Mouse (Mus musculus) left cerebral cortex, postnatal 14 days (tissue): ENCODE measurements around the gene Clmn. TPM values are rescaled to one million over a fixed set of nuclear protein-coding genes. Genes with fewer than 3 reads are reported as not detected.

Source experiments
- DNase-seq, 2 experiments: peaks; one replicate each; pipeline ENCODE4 v3.0.0; 2021 to 2022; ENCODE audit warnings: low spot score in 2 of 2, mixed read lengths in 1 of 2
- intact Hi-C: fragments of 180-260 bp; cut with DNase I; formaldehyde crosslinking; loops from one replicate; pipeline ENCODE4 v1.15.1; 2025
- total RNA-seq, 2 experiments: library from RNA; stranded (reverse); gene quantifications; 2 replicates each; pipeline ENCODE4 v1.2.3; 2021

Clmn gene
- total RNA-seq, 2 experiments from 2014 or later, result 27.4 to 28.7 TPM

DNA sequence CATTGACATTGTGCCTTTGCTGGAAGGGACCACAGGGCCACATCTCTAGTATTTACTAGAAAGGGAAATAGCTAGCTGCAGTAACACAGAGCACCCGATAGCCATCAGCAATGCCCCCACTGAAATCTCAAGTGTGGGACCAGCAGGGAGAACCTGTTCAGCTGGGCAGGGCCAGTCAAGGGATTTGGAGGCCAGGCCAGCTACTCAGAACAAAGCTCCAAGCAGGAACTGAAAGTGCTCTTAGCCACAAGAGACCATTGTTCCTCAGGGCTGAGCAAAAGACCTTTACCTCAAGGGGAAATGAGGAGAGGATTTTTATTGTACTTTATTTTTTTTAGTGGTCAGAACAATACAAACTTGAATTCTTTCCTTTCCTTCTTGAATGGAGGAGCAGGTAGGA is 87.3 kb downstream of the Clmn start:
- intact Hi-C loops, result no loop called here
- no peak for DNase-seq

DNA sequence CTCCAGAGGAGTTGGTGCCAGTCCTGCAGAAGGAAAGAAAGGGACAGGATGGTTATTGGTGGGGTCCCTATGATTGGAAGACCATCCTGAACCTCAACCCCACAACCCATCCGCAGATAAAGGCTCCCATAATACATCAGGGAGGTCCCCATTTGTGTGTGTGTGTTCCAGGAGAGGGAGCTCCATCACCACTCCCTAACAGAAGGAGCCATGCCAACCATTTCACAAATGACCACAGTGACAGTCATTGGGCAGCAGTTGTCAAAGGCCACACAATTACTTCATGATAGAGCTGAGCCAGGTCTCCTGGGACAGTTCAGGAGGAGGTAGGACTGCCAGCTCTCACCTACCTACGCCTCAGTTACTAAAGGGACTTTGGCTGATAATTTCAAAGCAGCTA is 92.9 kb downstream of the Clmn start:
- peak in 1 of 2 experiments; percentile 16 for DNase-seq
- intact Hi-C loops, result loop anchor here (5.0 kb wide), 1 partner anchor 165 kb away; no protein-coding TSS in a partner anchor

DNA sequence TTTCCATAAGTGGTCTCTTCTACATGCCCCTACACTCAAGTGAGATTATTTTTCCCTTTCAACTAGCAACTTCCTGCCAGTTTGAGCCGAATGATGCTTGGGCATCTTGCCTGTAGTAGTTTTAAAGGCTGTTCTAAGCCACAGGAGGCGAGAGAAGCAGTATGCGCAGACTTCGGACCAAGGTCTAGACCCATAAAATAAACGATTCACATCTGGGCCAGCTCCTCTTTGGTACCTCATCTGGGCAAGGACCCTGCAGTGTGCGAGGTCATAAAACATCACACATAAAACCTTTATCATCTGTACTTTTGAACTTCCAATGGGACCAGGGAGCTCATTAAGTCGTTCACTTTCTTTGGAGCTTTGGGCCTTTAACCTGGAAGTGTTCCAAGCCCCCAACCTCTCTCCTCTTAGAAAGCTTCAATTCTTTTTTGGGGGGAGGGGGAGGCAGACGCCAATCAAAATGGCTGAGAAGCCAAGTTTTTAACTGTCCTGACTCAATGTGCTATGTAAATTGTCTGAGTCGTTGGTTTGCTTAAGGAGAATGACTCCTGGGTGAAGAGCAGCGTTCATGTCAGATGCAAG is 95.6 kb downstream of the Clmn start:
- intact Hi-C loops, result no loop called here
- no peak for DNase-seq

DNA sequence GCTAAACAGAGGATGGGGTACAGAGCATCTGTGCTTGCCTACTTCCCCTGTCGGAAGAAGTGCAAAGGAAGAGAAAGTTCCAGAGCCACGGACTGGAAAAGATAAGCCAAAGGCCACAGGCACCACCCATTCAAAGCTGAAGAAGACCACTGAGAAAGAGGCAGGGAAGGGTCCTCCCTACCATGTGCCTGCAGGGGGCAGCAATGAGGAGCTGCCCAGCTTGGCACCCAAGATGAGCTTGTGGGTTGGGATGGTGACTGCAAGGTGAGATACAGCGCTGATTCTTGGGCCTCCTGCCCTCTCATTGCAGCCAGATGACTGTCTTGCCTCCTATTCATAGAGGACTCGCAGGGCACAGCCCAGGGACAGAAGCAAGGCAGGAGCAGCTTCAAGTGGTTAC is 97.7 kb downstream of the Clmn start:
- intact Hi-C loops, result no loop called here

DNA sequence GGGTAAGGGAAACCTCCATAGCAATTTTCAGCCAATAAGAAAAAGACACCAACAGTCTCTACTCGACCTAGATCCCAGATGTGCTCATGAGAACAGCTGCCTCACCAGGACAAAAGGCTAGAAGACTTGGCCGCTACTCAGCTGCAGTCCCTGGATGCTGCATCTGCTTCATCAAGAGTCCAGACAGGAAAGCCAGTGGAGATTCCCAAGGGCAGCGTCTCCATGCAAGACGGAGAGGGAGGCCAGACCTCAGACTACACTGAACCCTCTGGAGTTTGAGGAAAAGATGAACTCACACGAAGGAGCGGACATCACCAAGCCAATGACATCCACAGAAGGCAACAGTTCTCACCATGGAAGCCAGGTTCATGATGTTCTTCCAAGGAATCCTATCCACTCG is 99.1 kb downstream of the Clmn start:
- intact Hi-C loops, result no loop called here
- no peak for DNase-seq

More for the DNA sequence above, 97.7 kb downstream of the Clmn start:
- no peak for DNase-seq

DNA sequence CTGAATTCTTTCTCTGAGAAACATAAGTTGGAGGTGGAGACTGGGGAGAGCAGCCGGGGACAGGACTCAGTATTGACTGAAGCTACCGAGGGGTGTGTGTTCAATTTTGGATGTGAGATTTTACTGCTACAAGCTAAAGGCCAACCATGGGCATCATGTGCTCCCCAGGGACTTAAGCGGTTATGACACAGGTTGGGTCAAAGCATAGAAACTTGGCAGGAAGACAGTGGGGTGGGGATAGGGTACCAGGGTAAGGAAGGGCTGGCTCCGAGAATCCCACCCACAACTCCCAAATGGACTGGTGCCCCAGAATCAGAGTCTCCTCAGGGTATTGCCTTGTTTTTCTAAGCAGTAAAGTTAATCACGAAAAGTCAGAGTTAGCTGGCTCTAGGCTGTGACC is 99.8 kb downstream of the Clmn start:
- intact Hi-C loops, result no loop called here

DNA sequence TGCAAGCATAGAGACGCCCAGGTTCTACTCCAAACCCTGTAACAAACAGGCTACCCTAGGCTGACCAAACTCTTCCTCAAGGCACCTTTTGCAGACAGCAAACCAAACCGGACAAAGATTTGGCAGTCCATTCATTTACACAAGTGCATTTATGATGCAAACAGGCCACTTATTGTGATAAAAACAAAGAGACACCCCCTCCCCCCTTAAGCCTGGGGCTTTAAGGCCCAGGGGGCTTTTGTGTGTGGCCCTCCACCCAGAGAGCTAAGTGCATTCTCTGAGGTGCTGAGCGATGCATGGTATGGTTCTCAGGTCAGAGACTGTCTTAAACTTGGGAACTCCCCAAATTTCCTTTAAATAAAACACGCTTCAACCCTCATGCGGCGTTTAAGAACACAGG is 101.0 kb downstream of the Clmn start:
- intact Hi-C loops, result no loop called here
- DNase-seq, result no peak

More for the DNA sequence above, 99.8 kb downstream of the Clmn start:
- DNase-seq, result no peak

DNA sequence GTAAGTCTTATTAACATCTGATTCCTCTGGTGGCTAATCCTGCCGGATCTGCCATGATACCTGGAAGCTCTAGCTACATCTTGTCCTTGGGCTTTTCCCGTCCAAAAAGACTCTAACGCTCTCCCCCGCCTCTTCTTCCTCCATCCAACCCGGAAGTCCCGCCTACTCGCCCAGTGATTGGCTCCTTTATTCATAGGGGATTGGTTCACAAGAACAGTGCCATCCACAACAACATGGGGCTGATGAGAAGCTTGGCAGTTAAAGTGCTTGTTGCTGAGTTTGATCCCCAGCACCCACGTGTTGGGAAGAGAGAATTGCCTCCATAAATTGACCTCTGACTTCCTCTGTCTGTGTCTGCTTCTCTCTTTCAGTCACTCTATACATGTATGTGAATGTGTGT is 103.5 kb downstream of the Clmn start:
- no peak for DNase-seq
- intact Hi-C loops, result no loop called here

DNA sequence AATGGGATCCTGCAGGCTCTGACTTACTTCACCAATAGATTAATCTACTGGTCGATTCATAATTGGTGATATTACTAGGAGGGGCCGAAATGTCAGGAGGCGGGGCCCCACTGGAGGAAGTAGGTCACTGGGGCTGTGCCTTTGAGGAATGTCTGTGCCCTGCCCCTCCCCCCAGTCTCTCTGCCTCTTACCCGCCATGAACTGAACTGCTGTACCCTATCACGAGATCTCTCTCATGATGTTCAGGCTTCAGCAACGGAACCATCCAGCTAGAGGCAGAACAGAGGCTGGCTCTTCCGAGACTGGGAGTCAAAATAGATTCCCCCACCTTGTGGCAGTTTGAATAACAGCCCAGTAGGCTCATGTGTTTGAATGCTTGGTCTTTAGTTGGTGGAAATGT is 106.8 kb downstream of the Clmn start:
- intact Hi-C loops, result no loop called here
- no peak for DNase-seq

DNA sequence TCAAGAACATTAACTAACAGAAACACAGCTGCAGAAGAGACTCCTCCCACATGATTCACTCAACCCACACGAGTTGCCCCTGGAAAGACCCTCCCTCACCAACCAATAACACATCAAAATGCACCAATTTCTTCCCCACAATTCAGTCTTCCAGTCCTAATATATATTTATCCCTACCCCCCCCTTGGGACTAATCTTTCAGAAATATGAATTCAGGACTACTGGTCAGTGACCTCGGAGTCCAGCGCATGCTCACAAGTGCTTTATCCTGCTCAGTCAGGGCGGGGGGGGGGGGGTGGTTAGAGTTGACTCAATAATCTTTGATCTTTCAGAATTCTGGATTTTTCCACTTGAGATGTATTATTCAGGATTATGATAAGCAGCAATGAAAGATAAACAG is 111.2 kb downstream of the Clmn start:
- no peak for DNase-seq
- intact Hi-C loops, result no loop called here

DNA sequence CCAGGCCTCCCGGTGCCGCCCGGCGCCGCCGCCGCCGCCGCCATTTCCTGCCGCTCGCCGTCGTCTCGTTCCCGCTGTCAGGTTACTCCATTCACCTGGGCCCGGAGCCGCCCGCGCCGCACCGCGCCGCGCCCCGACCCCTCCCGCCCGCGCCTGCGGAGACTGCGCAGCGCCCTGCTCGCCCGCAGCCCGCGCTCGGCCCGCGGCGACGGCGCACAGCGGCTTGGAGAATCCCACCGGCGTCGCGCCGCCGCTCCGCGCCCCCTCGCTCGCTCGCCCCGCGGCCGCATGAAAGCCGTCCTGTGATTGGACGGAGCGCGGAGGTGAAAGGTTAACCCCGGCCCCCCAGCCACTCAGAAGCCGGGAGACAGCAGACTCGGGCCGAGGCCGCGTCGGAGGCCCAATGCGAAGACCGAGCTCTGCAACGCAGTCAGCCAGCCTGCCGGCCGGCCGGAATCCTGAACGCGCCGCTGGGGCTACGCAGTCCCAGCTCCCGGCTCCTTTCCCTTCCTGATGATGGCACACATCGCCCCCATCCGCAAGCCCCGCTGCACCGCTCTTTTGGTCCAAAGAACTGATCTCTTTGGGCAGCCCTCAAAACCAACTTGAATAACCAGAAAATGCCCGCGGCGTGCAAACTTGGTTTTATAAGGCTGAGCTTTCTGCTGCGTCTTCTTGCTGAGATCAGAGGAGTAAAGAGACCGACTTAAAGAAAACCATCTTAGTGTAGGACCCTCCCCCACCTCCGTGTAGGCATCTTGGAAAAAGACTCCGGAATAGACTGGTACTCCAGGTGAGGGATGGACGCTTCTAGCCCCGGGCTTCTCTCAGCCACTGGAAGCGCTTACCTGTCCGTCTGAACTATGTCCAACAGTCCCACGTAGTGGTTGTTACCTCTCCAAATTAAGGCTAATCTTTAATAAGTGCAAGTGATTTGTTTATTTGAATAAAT is 112.8 kb downstream of the Clmn start, which contains the start of gene Dicer1:
Gene Dicer1, minus strand, starts transcription at position 139 of the 952 bp plus-strand sequence.
- intact Hi-C loops, result no loop called here
- peak; percentile 96 to 99 for DNase-seq

DNA sequence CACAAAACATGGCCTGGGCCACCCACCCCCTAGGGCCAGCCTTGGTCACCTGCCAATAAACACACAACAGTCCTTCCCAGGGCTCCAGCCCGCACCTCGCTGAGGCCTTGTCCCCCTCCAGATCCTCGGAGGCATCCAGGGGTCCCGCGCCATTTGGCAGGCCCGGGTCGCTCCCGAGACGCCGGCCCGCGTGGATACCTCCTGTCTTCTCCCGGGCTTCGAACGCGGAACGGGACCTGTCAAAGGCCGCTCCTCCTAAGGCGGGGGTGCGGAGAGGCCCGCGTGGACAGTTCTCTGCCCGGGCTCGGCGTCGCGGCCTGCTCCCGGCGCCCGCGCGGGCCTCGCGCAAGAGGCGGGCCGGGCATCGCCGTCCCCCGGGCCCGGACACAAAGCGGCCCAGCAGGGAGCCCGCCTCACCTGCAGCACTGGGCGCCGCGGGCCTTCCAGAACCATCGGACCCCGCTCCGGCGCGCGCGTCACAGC is 113.5 kb downstream of the Clmn start:
- peak in 1 of 2 experiments; percentile 25 for DNase-seq
- intact Hi-C loops, result no loop called here

DNA sequence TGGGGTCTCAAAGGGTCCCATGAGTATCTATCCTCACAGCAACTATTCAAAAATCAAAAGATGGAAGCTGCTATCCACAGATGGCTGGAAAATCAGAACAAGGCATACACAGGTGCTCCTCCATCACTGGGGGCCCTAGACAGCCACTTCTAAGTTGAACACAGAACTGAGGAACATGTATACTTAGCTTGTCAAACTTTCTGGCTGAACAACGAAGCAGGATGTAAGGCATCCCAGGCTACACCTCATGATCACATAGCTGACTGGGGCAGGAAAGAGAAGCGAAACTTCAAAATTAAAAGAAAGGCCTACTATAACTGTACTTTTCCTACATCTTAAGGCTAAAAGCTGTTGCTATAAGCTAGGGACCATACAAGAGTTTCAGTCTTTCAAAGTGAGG is 115.9 kb downstream of the Clmn start:
- no peak for DNase-seq
- intact Hi-C loops, result no loop called here

DNA sequence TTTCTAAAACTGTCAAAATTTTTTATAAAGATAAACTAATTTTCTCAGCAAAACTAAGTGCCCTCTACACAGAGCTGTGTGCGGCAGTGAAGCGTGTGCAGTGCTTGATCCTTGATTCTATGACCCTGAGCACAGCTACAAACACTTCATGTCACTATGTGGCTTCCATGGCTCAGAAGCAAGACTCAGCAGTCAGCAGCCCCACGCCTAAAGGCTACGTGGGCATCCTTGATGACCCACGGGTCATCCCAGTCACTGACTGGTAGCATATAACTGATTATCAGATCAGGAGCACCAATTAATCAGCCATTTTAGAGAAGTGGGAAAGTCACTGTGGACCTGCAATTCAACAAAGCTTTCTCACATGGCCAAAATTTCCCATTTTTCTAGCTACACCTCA is 117.6 kb downstream of the Clmn start:
- intact Hi-C loops, result no loop called here
- DNase-seq, result no peak

DNA sequence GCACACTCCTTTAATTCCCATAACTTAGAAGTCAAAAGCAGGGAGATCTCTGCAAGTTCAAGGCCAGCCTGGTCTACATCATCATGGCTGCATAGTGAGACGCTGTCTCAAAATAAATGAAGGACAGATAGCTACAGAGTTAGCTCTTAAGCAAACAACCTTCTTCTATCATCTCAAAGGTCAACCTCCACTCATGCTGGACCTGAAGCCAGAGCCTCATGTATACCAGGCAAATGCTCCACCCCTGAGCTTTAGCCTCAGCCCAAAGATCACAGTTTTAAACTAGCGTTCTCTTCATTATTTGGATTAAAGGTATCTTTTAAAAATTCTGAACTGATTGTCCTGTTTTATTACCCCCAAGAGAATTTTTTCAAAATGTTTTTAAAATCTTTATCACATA is 118.3 kb downstream of the Clmn start:
- no peak for DNase-seq
- intact Hi-C loops, result no loop called here

DNA sequence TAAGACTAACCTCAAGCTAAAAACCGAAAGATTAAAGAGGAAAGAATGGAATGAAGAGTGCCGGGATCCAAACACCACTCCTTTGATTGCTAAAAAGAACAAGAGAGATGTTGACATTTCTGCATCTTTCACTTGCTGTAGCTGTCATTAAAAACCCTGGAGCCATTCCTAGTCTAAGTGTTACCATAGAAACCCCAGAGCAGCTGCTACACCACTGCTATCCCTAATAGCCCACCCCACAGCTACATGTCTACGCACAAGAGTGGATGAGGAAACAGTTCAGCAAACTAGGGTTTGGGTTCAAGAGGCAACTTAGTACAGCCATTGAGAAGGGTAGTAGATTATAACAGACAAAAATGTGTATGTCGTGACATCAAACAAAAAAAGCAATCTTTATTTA is 121.2 kb downstream of the Clmn start:
- no peak for DNase-seq

DNA sequence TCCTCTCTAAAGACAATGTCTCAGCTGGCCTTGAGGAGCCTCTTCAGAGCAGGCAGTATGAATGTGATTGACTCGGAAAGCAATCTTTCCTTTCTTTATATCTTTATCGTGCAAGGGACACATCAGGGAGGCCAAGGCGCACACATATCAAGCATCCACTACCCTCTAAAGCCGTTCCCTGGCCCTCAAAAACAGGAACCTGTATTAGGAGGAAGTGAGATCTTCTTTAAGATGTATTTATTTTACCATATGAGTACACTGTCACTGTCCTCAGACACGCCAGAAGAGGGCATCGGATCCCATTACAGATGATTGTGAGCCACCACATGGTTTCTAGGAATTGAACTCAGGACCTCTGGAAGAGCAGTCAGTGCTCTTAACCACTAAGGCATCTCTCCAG is 122.6 kb downstream of the Clmn start:
- intact Hi-C loops, result no loop called here
- no peak for DNase-seq

More for the DNA sequence above, 121.2 kb downstream of the Clmn start:
- intact Hi-C loops, result no loop called here

DNA sequence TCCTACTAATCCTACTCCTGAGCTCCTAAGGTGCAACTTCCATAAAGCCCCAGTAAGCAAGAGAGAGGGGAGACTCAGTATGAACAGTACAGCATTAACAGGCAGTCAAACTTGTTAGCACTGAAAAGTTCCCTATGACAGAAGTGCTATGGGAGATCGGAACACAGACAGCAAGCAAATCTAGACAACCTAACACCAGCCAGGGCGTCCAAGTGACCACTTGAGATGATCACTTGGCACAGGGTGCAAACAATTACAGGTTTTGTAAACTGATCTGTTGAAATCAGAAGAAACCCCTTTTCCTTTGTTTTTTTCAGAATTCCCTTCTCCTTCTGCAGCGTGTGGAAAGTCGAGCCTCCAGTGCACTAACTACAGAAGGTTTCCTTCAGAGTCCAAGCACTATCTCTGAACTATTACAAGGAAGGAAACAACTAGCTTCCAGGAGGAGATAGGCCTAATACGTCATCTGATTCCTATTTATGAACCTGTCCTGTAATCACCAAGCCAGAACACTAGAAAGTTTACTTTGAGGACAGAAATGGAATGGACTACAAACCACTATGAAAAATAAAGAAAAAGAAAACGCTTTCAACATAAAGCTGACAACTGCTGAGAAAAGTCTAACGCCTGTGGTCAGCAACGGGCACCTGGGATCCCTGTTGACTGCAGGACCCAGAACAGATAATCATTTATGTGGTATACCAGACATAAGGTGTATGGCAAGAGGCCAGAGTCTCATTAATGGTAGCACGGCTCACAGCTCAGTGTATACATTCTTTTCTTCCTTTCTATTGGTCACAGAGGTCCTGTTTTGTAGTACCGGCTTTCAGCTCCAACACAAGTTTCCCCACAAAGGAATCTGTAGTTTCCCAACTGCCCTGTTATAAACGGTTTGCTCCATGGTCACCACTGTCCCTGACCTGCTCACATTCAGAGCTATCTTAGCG is 123.8 kb downstream of the Clmn start:
- intact Hi-C loops, result no loop called here
- DNase-seq, result no peak

DNA sequence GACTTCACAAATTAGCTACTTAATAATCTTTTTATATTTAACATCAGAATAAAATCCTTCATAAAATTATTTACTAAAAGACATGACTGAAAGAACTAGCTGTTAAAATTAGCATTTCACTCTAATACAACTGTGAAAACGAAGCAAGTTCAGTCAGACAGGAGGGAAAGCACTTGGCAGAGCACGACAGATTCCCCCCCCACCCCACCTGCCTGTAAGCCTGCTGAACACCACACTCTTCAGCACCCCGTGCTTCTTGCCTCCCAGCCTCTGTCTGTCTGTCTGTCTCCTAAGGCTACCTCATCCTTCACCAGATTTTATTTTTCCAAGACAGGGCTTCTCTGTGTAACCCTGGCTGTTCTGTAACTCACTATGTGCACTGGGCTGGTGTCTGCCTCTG is 125.9 kb downstream of the Clmn start:
- intact Hi-C loops, result loop anchor here (10.0 kb wide), 1 partner anchor 286 kb away; no protein-coding TSS in a partner anchor
- DNase-seq, result no peak
